Mouse (Mus musculus) testis, postnatal 14 days (tissue): ENCODE data around the gene Mto1.

Source experiments
- DNase-seq: peaks from one replicate; pipeline ENCODE4 v3.0.0; 2021; ENCODE audit warnings: low spot score

Gene Mto1

DNA sequence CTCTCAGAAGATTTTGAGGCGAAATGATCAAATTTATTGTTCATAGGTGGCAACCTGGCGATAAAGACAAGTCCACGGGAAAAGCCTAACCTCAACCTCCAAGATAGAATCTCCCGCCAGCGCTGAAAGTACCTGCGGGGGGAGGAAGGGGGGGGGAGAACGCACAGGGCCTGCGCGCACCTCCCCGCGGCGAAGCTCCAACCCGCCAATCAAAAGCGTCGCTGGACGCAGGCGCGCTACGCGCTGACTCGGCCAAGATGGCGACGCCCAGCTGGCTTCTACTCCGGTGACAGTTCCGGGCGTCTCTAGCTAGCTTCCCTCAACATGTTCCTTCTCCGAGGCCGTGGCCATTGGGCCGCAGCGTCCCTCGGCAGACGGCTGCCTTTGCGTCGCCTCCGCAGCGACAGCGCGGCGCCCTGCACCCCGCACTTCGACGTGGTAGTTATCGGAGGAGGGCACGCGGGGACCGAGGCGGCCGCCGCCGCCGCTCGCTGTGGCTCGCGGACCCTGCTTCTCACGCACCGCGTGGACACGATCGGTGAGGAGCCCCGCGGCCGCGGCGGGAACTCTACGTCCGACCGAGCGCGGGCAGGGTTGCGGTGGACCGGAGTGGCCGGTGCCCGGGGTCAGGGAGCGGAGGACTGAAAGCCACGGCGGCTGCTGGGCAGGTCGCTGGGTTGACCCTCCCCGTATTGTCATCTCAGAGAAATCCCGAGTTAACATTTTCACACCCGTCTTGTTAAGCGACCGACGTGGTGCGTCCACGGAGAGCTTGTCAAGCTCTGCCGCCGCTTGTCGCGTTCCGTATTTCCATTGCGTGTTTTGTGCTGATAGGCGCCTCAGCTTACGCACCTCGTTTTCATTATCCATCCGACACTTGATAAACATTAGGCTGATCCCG, at the start of gene Mto1, which contains the start of gene Gm17324:
Gene Mto1 (plus strand): TSS at position 236 of the 901 bp plus-strand sequence.
Gene Gm17324 (minus strand): TSS at position 814 of the 901 bp plus-strand sequence.
- peak; percentile 90 for DNase-seq

DNA sequence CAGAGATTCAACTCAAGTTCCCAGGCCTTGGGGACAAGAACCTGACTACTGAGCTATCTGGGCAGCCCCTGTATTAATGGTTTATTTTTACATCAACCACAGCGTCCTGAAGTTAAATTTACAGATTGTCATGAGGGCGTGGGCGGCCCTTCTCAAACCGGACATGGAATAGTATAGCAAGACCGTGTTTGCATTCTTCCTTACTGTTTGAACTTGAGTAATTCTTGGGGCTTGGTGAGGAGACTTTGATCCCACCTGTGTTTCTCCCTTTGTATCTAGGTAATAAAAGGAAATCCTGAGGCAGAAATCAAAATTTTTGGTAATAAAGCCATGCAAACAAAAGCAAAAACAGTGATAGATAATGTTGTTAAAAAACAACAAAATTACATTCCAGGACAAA, 47.4 kb upstream of the Mto1 start:
- no peak for DNase-seq

DNA sequence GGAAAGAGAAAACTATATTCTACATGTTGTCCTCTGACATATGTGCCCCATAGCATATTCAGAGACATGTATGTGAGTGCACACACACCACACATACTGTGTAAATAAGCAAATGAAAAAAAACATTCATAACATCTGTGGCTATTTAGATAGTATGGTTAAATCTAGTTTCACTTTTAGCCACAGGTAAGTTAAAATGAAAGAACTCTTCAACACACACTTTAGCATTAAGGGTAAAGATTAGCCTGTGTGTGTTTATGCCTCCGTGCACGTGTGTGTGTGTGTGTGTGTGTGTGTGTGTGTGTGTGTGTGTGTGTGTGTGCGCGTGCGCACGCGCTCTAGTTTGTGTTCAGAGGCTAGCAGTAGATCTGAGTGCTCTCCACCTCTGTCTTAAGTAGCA, 46.4 kb upstream of the Mto1 start:
- DNase-seq: no peak

DNA sequence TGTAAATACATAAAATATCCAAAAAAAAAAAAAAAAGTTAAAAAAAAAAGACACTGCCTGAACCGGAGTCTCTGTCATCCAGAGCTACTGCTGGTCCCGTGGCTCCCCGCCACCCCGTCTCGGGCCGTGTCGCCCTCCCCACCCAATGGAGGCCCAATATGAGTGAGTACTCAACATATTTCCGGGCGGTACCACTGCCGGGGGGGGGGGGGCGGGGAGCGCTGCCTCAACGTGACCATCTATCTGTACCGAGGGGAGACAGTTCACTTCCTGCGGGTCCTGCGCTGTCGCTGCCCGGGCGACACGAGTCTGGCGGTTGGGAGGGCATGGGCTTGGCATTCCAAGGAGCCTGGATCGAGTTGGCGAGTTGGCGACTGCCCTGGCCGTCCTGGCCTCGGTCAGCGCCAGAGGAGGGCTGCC, 20.6 kb upstream of the Mto1 start:
- no peak for DNase-seq

DNA sequence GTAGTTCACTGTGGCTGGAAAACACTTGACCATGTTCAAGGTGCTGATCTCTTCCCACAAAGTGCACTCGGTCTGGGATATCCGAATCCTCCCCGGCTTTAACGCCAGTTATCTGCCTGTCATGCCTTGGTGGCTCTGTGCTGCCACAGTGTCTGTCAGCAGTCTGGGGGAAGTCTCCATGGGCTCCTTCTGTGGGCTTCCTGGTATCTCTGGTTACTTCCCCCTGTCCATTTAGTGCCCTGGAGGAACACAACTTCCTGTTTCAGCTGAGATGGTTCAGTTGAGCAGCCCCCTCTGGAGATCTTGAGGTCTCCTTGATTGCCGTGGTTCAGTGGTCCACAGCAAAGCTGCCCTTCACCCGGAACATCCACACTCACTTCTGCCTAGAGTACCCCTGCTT, 19.8 kb upstream of the Mto1 start:
- DNase-seq: no peak

DNA sequence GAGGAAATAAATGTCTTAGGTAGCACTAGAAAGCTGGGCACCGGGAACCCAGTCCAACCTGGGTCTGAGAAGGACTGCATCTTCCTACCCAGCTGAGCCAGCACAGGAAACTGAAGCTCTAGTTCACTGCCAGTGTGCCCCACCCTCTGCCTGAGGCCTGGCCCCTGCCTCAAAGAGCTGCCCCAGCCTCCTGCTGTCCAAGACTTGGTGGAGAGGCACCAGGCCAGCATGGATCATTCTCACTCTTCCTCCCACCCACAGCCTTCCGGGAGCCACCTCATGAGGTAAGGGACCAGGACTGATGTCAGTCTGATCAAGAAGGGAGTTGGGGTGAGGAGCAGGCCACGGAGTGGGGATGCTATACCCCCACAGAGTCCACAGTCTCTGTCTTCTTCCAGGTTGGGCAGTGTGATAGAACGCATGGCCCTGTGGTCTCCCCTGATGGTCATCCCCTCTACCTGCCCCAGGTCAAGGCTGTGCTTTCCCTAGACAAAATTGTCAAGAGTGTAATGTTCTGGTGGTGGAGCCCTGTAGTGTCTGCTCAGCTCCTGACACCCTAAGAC, 19.1 kb upstream of the Mto1 start:
- DNase-seq: no peak

DNA sequence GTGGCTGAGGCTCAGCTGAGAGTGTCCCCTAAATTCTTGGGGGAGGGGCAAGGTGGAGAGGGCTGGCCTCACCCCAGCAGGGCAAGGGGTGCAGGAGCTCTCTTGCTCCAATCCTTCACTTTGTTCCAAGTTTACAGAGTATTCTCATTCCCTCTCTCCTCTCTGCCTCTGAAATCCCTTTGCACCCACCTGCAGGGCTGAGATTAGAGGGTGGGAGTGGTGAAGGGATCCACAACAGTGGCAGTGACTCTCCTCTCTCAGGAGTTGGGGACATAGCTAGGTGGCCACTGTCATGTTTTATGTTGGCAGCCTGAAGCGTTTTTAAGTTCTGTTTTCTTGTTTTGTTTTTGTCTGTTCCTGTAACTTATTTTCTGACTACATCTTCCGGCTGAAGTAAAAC, 18.5 kb upstream of the Mto1 start:
- DNase-seq: no peak

DNA sequence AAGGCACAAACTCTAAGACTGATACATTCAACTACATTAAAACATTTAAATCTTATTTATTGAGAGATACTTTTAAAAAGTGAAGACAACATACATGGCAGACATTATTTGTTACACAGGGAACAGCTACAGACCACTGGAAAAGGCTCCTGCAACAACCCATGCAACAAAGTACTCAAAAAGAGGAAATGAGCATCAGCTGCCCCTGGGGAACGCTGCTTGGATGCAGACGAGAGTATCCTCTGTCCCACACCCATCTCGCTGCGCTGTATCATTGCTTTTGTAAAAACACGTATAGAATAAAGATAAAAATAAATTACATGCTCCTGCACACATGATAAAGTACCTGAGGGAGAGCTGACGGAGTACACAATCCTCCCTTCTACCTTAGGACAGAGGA, 17.5 kb upstream of the Mto1 start:
- DNase-seq: no peak

DNA sequence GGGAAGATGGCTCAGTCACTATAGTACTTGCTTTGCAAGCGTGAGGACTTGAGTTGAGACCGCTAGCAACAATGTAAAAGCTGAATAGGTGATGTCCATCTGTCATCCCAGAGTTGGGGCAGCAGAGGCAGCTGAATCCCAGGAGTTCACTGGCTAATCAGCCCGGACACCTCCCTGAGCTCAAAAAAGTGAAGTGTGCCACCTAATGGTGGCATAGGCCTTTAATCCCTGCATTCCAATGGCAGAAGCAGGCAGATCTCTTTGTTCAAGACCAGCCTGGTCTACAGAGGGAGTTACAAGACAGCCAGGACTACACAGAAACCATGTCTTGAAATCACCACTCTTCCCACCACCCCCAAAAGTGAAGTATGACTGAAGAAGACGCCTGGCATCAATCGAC, 15.5 kb upstream of the Mto1 start:
- DNase-seq: no peak

DNA sequence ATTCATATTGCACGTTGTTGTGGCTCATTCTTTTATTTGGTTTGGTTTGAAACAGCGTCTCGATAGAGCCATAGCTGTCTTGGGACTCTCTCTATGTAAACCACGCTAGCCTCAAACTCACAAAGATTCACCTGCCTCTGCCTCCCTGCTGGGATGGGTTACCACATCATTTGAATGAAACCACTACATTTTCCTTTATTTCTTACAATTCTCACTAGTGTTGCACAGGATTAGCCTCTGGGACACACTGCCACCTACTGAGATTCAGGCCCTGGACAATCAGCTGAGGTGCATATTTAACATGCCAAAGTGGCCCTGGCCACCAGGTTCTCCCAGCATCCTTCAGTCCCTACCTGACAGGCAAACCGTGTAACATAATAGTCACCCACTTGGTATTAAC, 8.6 kb upstream of the Mto1 start:
- no peak for DNase-seq

DNA sequence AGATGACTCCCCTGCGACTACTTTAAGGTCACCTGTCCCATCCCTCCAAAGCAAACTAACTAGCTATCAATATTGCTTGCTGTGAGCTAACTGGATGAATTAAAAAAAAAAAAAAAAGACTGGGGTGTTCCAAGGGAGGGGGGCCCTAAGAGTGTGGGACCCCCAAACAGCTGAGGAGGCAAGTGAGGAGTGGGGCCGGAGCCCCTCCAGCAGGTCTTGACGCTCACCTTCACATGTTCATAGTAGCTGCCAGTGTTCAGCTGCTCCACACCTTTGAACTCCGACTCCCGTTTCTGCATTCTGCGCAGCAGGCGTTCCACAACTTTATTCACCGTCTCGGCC, 5.8 kb upstream of the Mto1 start:
- DNase-seq: no peak

DNA sequence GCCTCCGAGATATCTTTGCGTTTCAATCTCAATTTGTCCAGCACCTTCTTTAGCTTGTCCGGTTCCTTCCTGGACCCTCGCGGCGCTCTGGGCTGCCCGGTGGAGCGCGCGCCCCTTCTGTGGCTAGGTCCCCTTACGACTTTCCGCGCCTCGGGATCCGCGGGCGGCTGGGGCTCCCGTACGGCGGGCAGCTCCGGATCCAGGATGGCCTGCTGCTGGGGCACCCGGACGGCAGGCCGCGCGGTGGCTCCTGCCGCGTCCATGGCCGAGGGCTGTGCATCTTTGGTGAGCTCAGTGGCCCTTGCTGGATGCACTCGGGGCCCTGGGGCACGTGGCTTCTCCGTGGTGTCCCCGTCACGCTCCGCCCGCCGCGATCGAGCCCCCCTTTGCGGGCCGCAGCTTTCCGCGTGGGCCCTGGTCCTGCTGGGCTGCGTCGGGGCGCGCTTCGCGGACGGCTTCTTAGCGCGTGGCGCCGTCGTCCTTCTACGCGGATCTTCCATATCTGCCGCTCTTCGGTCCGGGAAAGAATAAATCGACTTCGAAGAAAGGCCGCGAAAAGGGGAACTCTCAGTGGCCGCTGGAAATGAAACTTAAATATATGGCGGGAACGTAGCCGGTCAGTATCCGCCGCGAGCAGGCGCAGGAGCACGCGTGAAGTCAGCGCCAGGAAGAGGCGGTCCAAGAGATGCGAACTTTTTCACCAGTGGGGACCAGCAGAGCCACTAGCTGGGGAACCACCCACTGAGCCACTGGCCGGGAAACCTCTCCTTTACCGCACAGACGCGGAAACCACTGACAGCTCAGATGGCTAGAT, 5.2 kb upstream of the Mto1 start, which contains the start of gene Cgas:
Gene Cgas (minus strand): TSS at position 659 of the 814 bp plus-strand sequence.
- DNase-seq: peak; percentile 55

DNA sequence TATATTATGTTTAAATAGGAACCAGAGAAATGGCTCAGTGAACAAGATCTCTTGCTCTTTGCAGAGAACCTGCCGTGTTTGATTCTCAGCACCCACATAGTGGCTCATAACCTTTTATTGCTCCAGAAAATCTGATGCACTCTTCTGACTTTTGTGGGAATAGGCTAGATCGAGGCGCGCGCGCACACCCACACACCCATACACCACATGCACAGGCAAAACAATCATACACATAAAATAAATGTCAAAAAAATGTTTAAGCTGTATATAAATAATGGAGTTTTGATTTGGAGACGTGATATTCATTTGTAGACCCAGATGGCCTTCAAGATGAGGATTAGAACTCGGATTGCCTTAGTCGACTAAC, 419 bp upstream of the Mto1 start:
- no peak for DNase-seq

DNA sequence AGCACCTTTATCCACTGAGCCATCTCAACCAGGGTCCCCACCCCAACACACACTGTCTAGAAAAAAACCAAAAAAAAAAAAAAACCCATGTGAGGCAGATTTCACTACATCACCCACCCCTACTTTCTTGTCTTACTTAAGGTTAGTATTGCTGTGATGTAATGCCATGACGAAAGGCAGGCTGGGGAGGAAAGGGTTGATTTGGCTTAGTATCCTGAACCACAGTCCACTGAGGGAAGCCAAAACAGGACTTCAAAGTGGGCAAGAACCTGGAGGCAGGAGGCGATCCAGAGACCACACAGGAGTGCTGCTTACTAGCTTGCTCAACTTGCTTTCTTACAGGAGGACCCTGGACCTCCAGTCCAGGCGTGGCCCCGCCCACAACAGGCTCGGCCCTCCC, 2.4 kb downstream of the Mto1 start:
- DNase-seq: no peak

DNA sequence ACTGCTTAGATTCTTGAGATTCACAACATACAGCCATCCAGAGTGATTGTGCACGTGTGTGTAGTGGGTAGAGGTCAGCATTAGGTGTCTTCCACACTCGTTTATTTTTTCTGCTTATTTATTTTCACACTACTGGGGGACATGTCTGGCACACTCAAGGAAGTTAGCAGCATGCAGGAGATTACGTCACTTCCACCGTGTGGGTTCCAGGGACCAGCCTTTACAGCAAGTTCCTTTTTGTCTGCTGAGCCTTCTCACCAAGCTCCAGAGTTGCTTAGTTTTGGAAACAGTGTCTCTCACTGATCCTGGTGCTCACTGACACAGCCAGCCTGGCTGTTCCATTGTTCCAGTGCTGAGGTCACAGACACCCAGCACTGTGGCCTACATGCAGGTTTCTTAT, 3.4 kb downstream of the Mto1 start:
- no peak for DNase-seq

DNA sequence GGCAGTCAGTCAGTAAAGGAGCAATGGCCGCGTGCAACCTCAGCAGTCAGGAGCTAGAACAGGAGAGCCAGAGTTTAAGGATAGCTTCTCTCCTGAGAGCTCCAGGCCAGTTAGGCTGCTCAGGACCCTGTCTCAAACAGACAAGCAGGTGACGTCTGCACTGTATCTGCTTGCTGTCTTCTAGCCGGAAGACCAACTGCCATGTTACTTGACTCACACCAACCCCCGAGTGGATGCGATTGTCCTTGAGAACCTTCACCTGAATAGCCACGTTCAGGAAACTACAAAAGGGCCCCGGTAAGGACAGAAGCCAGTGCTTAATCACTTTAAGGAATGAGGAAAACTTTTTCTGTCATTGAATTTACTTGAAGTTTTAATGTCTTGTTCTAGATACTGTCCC, 9.0 kb downstream of the Mto1 start:
- no peak for DNase-seq

DNA sequence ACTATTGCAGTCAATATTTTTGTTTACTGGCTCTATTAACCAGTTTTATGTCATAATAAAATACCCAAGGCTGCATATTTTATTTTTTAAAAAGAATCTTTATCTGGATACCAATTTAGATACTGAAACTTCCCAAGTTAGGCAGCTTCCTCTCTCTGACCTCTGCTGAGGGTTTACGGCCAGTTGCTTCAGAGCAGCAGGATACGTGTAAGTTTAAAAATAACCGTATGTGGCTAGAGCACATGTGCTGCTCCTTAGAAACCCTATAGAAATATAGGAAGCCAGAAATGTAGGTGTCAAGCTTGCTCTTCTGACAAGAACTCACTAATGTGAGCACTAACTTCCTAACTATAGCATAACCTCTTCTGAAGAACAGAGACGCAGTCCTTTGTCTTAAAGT, 15.3 kb downstream of the Mto1 start:
- DNase-seq: no peak

DNA sequence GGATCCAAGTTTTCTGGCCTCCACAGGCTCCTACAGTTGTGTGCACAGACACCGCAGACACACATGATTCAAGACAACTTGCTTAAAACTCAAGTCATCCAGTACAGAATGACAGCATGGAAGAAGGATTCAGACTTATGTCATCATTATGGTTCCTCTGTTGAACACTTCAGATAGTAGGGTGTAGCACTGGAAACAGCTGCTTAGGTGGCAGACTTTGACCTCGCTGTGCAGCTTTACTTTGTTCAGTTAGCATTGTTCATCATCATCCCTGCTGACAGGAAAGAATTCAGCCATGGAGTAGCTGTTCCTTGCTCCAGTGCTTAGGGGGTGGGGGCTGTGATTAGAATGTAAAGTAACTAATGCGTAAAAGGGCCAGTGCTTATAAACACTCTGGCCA, 17.7 kb downstream of the Mto1 start:
- DNase-seq: no peak

DNA sequence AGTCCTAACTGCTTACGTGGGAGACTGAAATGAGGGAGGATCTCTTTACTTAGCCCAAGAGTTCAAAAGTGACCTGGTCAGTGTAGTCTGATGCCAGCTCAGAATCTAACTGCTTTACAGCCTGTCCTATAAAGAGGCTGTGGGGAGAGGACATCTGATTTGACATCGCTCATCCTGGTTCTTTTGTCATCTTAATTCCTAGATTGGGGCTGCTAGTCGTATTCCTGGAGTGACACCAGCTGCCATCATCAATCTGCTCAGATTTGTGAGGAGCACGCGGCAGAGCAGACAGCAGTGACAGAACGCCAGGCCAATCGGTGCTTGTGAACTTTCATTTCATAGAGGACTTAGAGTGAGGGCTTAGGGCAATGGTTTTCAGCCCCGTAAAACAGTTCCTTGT, 25.6 kb downstream of the Mto1 start:
- DNase-seq: no peak

DNA sequence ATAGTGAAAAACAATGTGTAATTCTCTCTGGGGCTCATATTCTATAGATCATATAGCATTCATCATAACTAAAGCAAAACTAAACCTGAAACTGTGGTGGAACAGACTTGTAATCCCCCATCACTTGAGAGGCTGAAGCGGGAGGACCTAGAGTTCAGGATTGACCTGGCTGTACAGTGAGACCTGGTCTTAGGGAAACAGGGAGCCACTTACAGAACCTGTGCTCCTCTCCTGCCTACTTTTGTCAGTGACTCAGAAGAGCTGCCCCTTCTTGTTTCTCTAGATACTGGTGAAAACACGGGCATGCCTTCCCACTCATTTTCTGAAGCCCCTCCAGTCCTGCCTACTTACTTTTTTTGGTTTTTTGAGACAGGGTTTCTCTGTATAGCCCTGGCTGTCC, 26.3 kb downstream of the Mto1 start:
- DNase-seq: no peak

DNA sequence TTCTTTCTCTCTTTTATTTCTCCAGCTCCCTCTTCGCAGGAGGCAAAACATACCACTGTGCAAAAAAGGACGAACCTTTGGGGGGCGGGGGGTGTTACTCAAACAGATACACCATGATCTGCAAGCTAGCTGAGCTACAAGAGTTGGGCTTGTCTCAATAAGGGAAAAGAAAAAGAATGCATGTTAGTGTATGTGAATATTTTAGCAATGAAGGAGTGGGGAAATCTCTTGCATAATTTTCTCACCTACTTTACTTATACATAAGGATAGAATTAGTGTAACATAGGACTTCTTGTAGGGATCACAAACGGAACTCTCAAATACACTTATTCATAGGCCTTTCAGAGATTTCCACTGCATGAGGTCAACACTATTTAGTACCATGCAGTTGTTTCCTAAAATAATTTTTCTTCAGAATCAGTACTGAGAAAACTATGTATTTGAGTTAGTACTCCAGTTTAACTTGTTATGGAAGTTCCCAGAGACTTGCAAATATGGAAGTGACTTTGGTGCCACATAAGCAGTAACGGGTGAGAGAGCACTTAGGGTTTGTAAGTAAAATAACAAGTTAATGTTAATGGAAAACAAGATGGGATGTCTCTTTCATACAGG, 26.9 kb downstream of the Mto1 start:
- no peak for DNase-seq

DNA sequence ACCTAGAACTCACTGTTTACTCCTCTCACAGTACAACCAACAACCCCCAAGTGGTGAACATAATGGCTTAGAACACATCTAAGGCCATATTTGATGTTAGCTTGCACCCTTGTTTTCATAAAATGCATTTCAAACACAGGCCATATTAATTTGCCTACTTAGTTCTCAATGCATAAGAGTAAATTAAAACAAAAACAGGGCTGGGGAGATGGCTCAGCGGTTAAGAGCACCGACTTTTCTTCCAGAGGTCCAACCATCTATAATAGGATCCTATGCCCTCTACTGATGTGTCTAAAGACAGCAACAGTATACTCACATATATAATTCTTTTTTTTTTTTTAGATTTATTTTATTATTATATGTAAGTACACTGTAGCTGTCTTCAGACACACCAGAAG, 27.4 kb downstream of the Mto1 start:
- no peak for DNase-seq

DNA sequence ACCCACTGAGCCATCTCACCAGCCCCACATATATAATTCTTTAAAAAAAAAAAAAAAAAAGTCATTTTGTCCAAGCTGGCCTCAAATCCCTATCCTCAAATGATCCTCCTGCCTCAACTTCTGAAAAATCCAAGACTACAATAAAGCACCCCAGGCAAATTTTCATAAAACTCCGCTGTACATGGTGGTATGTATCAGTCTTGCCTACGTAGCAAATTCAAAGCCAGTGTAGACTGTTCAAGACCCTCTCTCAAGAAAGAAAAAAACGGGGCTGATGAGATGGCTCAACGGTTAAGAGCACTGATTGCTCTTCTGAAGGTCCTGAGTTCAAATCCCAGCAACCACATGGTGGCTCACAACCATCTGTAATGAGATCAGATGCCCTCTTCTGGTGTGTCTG, 27.9 kb downstream of the Mto1 start:
- no peak for DNase-seq
